Mouse (Mus musculus): ENCODE measurements at regions not wholly inside any gene's neighbourhood (a gene's known extent, or its start where the extent isn't known, plus 50 kb on each side); places are given as distances from the start of the nearest gene placed in this dataset.

DNA sequence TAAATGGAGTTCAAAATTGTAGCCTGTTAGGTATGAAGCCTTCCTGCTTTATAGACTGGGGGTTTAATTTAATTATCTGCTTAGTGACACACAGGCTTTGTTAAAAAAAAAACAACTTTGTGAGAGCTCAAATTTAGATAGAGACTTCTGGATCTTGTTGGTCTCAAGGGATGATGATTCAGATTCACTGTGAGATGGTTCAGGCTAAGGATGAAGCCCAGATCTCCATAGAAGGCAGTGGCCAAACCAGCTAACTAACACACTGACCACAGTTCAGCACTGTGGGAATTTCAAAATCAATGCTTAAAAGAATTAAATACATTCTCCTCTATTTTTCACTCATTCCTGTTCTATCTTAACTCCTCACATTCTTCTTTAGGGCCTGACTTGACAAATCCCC lies 395.7 kb upstream of the Zeb2 start:
- no peak for TF ChIP-seq ETS1 (IDR thresholded peaks at IDR 0.05; ENCODE audit: low read depth, low read length)
- TF ChIP-seq USF2 (IDR thresholded peaks at IDR 0.05; ENCODE audit: borderline replicate concordance in 1 of 2, insufficient read depth in 1 of 2, low read depth in 1 of 2, low read length in 2 of 2): no peak
- TF ChIP-seq TAL1 (IDR thresholded peaks at IDR 0.05; ENCODE audit: low read length): no peak
- TF ChIP-seq CTCF (IDR thresholded peaks at IDR 0.05 in 2 of 3, conservative IDR thresholded peaks at IDR 0.05 in 1 of 3; ENCODE audit: control insufficient read depth in 1 of 3, insufficient read depth in 1 of 3, low read depth in 2 of 3, low read length in 3 of 3, poor library complexity in 1 of 3, severe bottlenecking in 1 of 3): no peak
- no peak for TF ChIP-seq RAD21 (IDR thresholded peaks at IDR 0.05; ENCODE audit: low read depth, low read length)
- TF ChIP-seq GATA1 (IDR thresholded peaks at IDR 0.05; ENCODE audit: low read depth, low read length): no peak
